Mouse (Mus musculus): ENCODE results near the gene Dnah10.

- no peak for TF ChIP-seq CTCF (IDR thresholded peaks at IDR 0.05)
- no peak for TF ChIP-seq EP300 (IDR thresholded peaks at IDR 0.05)
Measured at GRCm38 (mm10) chr5:124743841-124744240, 19.0 kb downstream of the Dnah10 start.
